Mouse (Mus musculus) erythroblast, embryonic 14.5 days (primary cell): Measurements from ENCODE around the gene Kat6b.

Experiments used
- GATA1 ChIP-seq: IDR thresholded peaks from 2 replicates; pipeline ENCODE4 v1.6.1; 2012; ENCODE audit warnings: low read length, inconsistent platforms, mixed read lengths
- TAL1 ChIP-seq: IDR thresholded peaks from 3 replicates; pipeline ENCODE4 v1.6.1; 2012; ENCODE audit warnings: low read length, inconsistent platforms, mixed read lengths

- TF ChIP-seq GATA1 (no peak), TAL1 (no peak)
Observed at GRCm38 (mm10) chr14:21636548-21636947, 155.3 kb downstream of the Kat6b start.
